Mouse (Mus musculus) C2C12 (cell line): ENCODE results near the gene Creld1.

Experiments
- CTCF ChIP-seq: IDR thresholded peaks from one replicate; pipeline ENCODE4 v1.5.1; 2011; ENCODE audit not compliant: control insufficient read depth, insufficient read depth, insufficient read length
- MAX ChIP-seq: IDR thresholded peaks from one replicate; pipeline ENCODE4 v1.6.1; 2011; ENCODE audit warnings: mild to moderate bottlenecking, control low read depth
- MYOD1 ChIP-seq: IDR thresholded peaks from one replicate; pipeline ENCODE4 v1.6.1; 2011; ENCODE audit warnings: low read depth; ENCODE audit not compliant: control insufficient read depth, insufficient read length

GRCm38 (mm10) chr6:113464040-113464439 is 19.1 kb upstream of the Creld1 start:
- TF ChIP-seq MYOD1, result no peak
- TF ChIP-seq CTCF, result no peak
- TF ChIP-seq MAX, result no peak
